Mouse (Mus musculus): ENCODE results near the gene Fance.

DNA sequence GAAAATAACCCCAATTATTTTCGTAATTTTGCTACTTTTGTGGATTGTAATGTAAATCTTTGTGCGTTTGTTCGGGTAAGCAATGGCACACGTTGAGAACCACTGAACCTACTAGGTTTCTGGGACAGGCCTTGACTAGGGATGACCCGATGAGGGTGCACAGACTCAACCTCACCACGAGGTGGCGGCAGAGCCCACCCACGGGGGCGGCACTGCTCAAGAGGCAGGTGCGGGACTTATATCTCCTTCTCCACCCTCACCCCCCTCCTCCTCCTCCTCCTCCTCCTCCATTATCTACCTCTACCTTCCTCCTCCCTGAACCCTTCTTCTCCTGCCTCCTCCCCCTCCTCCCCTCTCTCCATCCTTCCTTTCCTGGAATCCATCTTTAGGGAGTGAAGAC is 60.5 kb downstream of the Fance start:
- TF ChIP-seq GATA1 (IDR thresholded peaks at IDR 0.05; ENCODE audit: borderline replicate concordance, low read length) (no peak), FLI1 (IDR thresholded peaks at IDR 0.05; ENCODE audit: low read length) (no peak)

Measured in megakaryocyte, embryonic 14.5 days (primary cell).